Mouse (Mus musculus): ENCODE measurements at regions not wholly inside any gene's neighbourhood (a gene's known extent, or its start where the extent isn't known, plus 50 kb on each side); places are given as distances from the start of the nearest gene placed in this dataset.

GRCm38 (mm10) chr13:44339061-44339741 lies 390.1 kb upstream of the Jarid2 start:
- TF ChIP-seq CTCF (IDR thresholded peaks at IDR 0.05; ENCODE audit: insufficient read depth, low read length) (no peak), POLR2A (IDR thresholded peaks at IDR 0.05; ENCODE audit: borderline replicate concordance, extremely low read depth, low read depth, low read length) (no peak)

Measured in lung, adult 2 months (tissue).